Mouse (Mus musculus) MEL (cell line): ENCODE data around the gene Lmntd1. TPM values are rescaled to one million over a fixed set of nuclear protein-coding genes. Genes with fewer than 3 reads are reported as not detected.

Source experiments
- DNase-seq: peaks from one replicate; pipeline ENCODE4 v3.0.0; 2011; ENCODE audit warnings: low read depth, low spot score
- H3K27ac ChIP-seq: 2 replicates; pipeline ENCODE4 v1.5.1; 2012; ENCODE audit warnings: low read depth, mild to moderate bottlenecking, control low read depth, low read length, moderate library complexity; ENCODE audit not compliant: control insufficient read depth
- H3K27me3 ChIP-seq, 2 experiments: fragments of 150-350 bp in 1 of 2; sonication (generic) in 1 of 2; 2 replicates each; pipeline ENCODE4 v1.6.1; 2012; ENCODE audit warnings: low read length in 2 of 2, mild to moderate bottlenecking in 2 of 2, improper control_type of control experiment in 1 of 2, moderate library complexity in 1 of 2; ENCODE audit not compliant: insufficient read depth in 2 of 2, control insufficient read depth in 1 of 2
- H3K36me3 ChIP-seq, 2 experiments: 2 replicates each; pipeline ENCODE4 v1.6.1; 2012 to 2014; ENCODE audit warnings: low read length in 2 of 2, improper control_type of control experiment in 1 of 2, inconsistent platforms in 1 of 2, mild to moderate bottlenecking in 1 of 2; ENCODE audit not compliant: insufficient read depth in 2 of 2, control insufficient read depth in 1 of 2
- H3K4me1 ChIP-seq, 2 experiments: fragments of 150-350 bp in 1 of 2; sonication (generic) in 1 of 2; 2 replicates each; pipeline ENCODE4 v1.6.1; 2012; ENCODE audit warnings: low read length in 2 of 2, improper control_type of control experiment in 1 of 2, mild to moderate bottlenecking in 1 of 2; ENCODE audit not compliant: insufficient read depth in 2 of 2, control insufficient read depth in 1 of 2
- H3K4me3 ChIP-seq, 2 experiments: fragments of 150-350 bp in 1 of 2; sonication (generic) in 1 of 2; 2 replicates each; pipeline ENCODE4 v1.5.1; 2012; ENCODE audit warnings: low read depth in 2 of 2, low read length in 2 of 2, mild to moderate bottlenecking in 2 of 2, moderate library complexity in 2 of 2, control low read depth in 1 of 2, improper control_type of control experiment in 1 of 2; ENCODE audit not compliant: control insufficient read depth in 1 of 2, insufficient read depth in 1 of 2
- H3K79me2 ChIP-seq: 2 replicates; pipeline ENCODE4 v1.6.1; 2012; ENCODE audit warnings: mild to moderate bottlenecking, low read length, moderate library complexity; ENCODE audit not compliant: control insufficient read depth, poor library complexity, insufficient read depth
- H3K9ac ChIP-seq: 2 replicates; pipeline ENCODE4 v1.6.1; 2012; ENCODE audit warnings: low read depth, mild to moderate bottlenecking, control low read depth, low read length, moderate library complexity; ENCODE audit not compliant: control insufficient read depth, poor library complexity, severe bottlenecking
- H3K9me3 ChIP-seq: fragments of 150-350 bp; sonication (generic); replicated peaks from 2 replicates; pipeline ENCODE4 v1.6.1; 2012; ENCODE audit warnings: mild to moderate bottlenecking, low read length, improper control_type of control experiment, moderate library complexity; ENCODE audit not compliant: insufficient read depth
- BHLHE40 ChIP-seq: IDR thresholded peaks from 2 replicates; pipeline ENCODE4 v1.6.1; 2012; ENCODE audit warnings: low read depth, mild to moderate bottlenecking, inconsistent platforms, low read length, improper control_type of control experiment, borderline replicate concordance
- CHD1 ChIP-seq: IDR thresholded peaks from 2 replicates; pipeline ENCODE4 v1.6.1; 2012; ENCODE audit warnings: low read depth, mild to moderate bottlenecking, inconsistent platforms, low read length, improper control_type of control experiment
- CHD2 ChIP-seq: IDR thresholded peaks from 2 replicates; pipeline ENCODE4 v1.6.1; 2011; ENCODE audit warnings: low read length, improper control_type of control experiment
- CTCF ChIP-seq, 3 experiments: IDR thresholded peaks in 2 of 3; conservative IDR thresholded peaks in 1 of 3; 2 replicates each; pipeline ENCODE4 v1.5.1; 2011 to 2012; ENCODE audit warnings: low read length in 3 of 3, low read depth in 2 of 3, mild to moderate bottlenecking in 2 of 3, improper control_type of control experiment in 1 of 3, inconsistent platforms in 1 of 3, mixed read lengths in 1 of 3, moderate library complexity in 1 of 3; ENCODE audit not compliant: control insufficient read depth in 1 of 3, insufficient read depth in 1 of 3, poor library complexity in 1 of 3, severe bottlenecking in 1 of 3
- E2F4 ChIP-seq: IDR thresholded peaks from 2 replicates; pipeline ENCODE4 v1.6.1; 2011; ENCODE audit warnings: low read depth, low read length, improper control_type of control experiment, borderline replicate concordance
- ELF1 ChIP-seq: IDR thresholded peaks from 2 replicates; pipeline ENCODE4 v1.6.1; 2014; ENCODE audit warnings: low read depth, mild to moderate bottlenecking, inconsistent platforms, low read length, improper control_type of control experiment, moderate library complexity
- ETS1 ChIP-seq: IDR thresholded peaks from 2 replicates; pipeline ENCODE4 v1.6.1; 2012; ENCODE audit warnings: low read depth, mild to moderate bottlenecking, inconsistent platforms, low read length, improper control_type of control experiment, moderate library complexity
- GABPA ChIP-seq: IDR thresholded peaks from 2 replicates; pipeline ENCODE4 v1.6.1; 2012; ENCODE audit warnings: low read depth, mild to moderate bottlenecking, inconsistent platforms, low read length, improper control_type of control experiment, moderate library complexity
- GATA1 ChIP-seq: IDR thresholded peaks from 2 replicates; pipeline ENCODE4 v1.6.1; 2011; ENCODE audit warnings: low read depth, low read length, improper control_type of control experiment
- JUND ChIP-seq: IDR thresholded peaks from 2 replicates; pipeline ENCODE4 v1.6.1; 2011; ENCODE audit warnings: low read depth, mild to moderate bottlenecking, improper control_type of control experiment, low read length
- KAT2A ChIP-seq: conservative IDR thresholded peaks from 2 replicates; pipeline ENCODE4 v1.6.1; 2012; ENCODE audit warnings: low read depth, low read length, improper control_type of control experiment, inconsistent platforms
- MEF2A ChIP-seq: IDR thresholded peaks from 2 replicates; pipeline ENCODE4 v1.6.1; 2014; ENCODE audit warnings: low read depth, mild to moderate bottlenecking, inconsistent platforms, low read length, improper control_type of control experiment; ENCODE audit not compliant: poor library complexity, insufficient replicate concordance, severe bottlenecking; ENCODE audit errors: extremely low read depth
- MYB ChIP-seq: IDR thresholded peaks from 2 replicates; pipeline ENCODE4 v1.6.1; 2011; ENCODE audit warnings: mild to moderate bottlenecking, low read depth, low read length, improper control_type of control experiment
- NELFE ChIP-seq: IDR thresholded peaks from 2 replicates; pipeline ENCODE4 v1.6.1; 2011; ENCODE audit warnings: low read depth, low read length, improper control_type of control experiment
- NRF1 ChIP-seq: IDR thresholded peaks from 2 replicates; pipeline ENCODE4 v1.6.1; 2014; ENCODE audit warnings: low read depth, mild to moderate bottlenecking, inconsistent platforms, low read length, improper control_type of control experiment, moderate library complexity; ENCODE audit not compliant: poor library complexity, insufficient read depth, severe bottlenecking
- POLR2AphosphoS2 ChIP-seq: IDR thresholded peaks from 2 replicates; pipeline ENCODE4 v1.6.1; 2011; ENCODE audit warnings: low read length, improper control_type of control experiment
- POLR2AphosphoS5 ChIP-seq: IDR thresholded peaks from 2 replicates; pipeline ENCODE4 v1.6.1; 2012; ENCODE audit warnings: low read depth, borderline replicate concordance, mild to moderate bottlenecking, inconsistent platforms, low read length, moderate library complexity, mixed read lengths
- RAD21 ChIP-seq: IDR thresholded peaks from 2 replicates; pipeline ENCODE4 v1.6.1; 2011; ENCODE audit warnings: mild to moderate bottlenecking, low read depth, low read length, improper control_type of control experiment
- RCOR1 ChIP-seq: IDR thresholded peaks from 2 replicates; pipeline ENCODE4 v1.6.1; 2012; ENCODE audit warnings: low read depth, mild to moderate bottlenecking, inconsistent platforms, low read length, improper control_type of control experiment
- SIN3A ChIP-seq: IDR thresholded peaks from 2 replicates; pipeline ENCODE4 v1.6.1; 2012; ENCODE audit warnings: low read length, improper control_type of control experiment, inconsistent platforms
- TAL1 ChIP-seq: IDR thresholded peaks from 2 replicates; pipeline ENCODE4 v1.6.1; 2012; ENCODE audit warnings: mild to moderate bottlenecking, inconsistent platforms, low read length, moderate library complexity, mixed read lengths
- TCF12 ChIP-seq: IDR thresholded peaks from 2 replicates; pipeline ENCODE4 v1.6.1; 2014; ENCODE audit warnings: low read depth, mild to moderate bottlenecking, inconsistent platforms, low read length, improper control_type of control experiment, moderate library complexity
- UBTF ChIP-seq: IDR thresholded peaks from 2 replicates; pipeline ENCODE4 v1.6.1; 2012; ENCODE audit warnings: low read depth, mild to moderate bottlenecking, inconsistent platforms, low read length, improper control_type of control experiment, moderate library complexity, borderline replicate concordance; ENCODE audit not compliant: insufficient read depth
- USF2 ChIP-seq, 2 experiments: IDR thresholded peaks; 2 replicates each; pipeline ENCODE4 v1.6.1; 2011 to 2012; ENCODE audit warnings: improper control_type of control experiment in 2 of 2, low read length in 2 of 2, borderline replicate concordance in 1 of 2, inconsistent platforms in 1 of 2, low read depth in 1 of 2, mild to moderate bottlenecking in 1 of 2; ENCODE audit not compliant: insufficient read depth in 1 of 2
- ZKSCAN1 ChIP-seq: IDR thresholded peaks from 2 replicates; pipeline ENCODE4 v1.6.1; 2012; ENCODE audit warnings: low read depth, mild to moderate bottlenecking, inconsistent platforms, low read length, improper control_type of control experiment, moderate library complexity
- ZMIZ1 ChIP-seq: IDR thresholded peaks from 2 replicates; pipeline ENCODE4 v1.6.1; 2012; ENCODE audit warnings: low read depth, mild to moderate bottlenecking, inconsistent platforms, low read length, improper control_type of control experiment, moderate library complexity
- ZNF384 ChIP-seq: IDR thresholded peaks from 2 replicates; pipeline ENCODE4 v1.6.1; 2012; ENCODE audit warnings: low read depth, mild to moderate bottlenecking, inconsistent platforms, low read length, improper control_type of control experiment
- polyA plus RNA-seq, 2 experiments: library from polyadenylated mRNA; stranded (reverse) in 1 of 2; unstranded in 1 of 2; fragments of >175 nt in 1 of 2; fragments of >200 nt in 1 of 2; gene quantifications; 2 replicates each; pipeline versions ENCODE4 v1.2.1 to v1.2.4; 2012; ENCODE audit warnings: low replicate concordance in 2 of 2, low read depth in 1 of 2; ENCODE audit not compliant: insufficient read length in 2 of 2, insufficient read depth in 1 of 2, missing spikeins in 1 of 2
- total RNA-seq: library from RNA; depleted of rRNA; stranded (reverse); fragments of 300-350 nt; gene quantifications from 2 replicates; pipeline ENCODE4 v1.2.3, GENCODE M21; 2012

Lmntd1 gene
- total and polyA plus RNA-seq, 3 experiments, result not detected

GRCm38 (mm10) chr6:145573250-145574013, 40.7 kb downstream of the Lmntd1 start:
- Histone ChIP-seq H3K79me2 (no peaks in the 10 kb centered on the region), H3K4me1 (no peaks in the 10 kb centered on the region), H3K36me3 (no peaks in the 10 kb centered on the region), H3K9me3 (no peaks in the 10 kb centered on the region), H3K27ac (no peak overlapping the region), H3K27me3 (no peaks in the 10 kb centered on the region), H3K9ac (no peak overlapping the region), H3K4me3 (no peak overlapping the region)
- no peak for TF ChIP-seq TAL1
- no peak for TF ChIP-seq NRF1
- no peak for TF ChIP-seq KAT2A
- no peak for TF ChIP-seq ETS1
- TF ChIP-seq SIN3A, result no peak
- TF ChIP-seq E2F4, result no peak
- no peak for TF ChIP-seq ELF1
- TF ChIP-seq POLR2AphosphoS5, result no peak
- no peak for TF ChIP-seq CHD2
- TF ChIP-seq RAD21, result no peak
- TF ChIP-seq JUND, result no peak
- no peak for TF ChIP-seq NELFE
- no peak for TF ChIP-seq BHLHE40
- TF ChIP-seq GABPA, result no peak
- no peak for TF ChIP-seq MEF2A
- no peak for TF ChIP-seq POLR2AphosphoS2
- no peak for TF ChIP-seq CTCF (IDR thresholded peaks at IDR 0.05 in 2 of 3, conservative IDR thresholded peaks at IDR 0.05 in 1 of 3; ENCODE audit: control insufficient read depth in 1 of 3, insufficient read depth in 1 of 3, low read depth in 2 of 3, low read length in 3 of 3, poor library complexity in 1 of 3, severe bottlenecking in 1 of 3)
- no peak for DNase-seq

GRCm38 (mm10) chr6:145568701-145569100, 45.4 kb downstream of the Lmntd1 start:
- Histone ChIP-seq H3K9me3 (no peaks in the 10 kb centered on the region), H3K27me3 (no peaks in the 10 kb centered on the region), H3K36me3 (no peaks in the 10 kb centered on the region), H3K4me3 (no peak overlapping the region)
- no peak for TF ChIP-seq RAD21
- TF ChIP-seq JUND, result no peak
- no peak for TF ChIP-seq UBTF
- TF ChIP-seq MYB, result no peak
- no peak for TF ChIP-seq ZNF384
- no peak for TF ChIP-seq CHD1
- TF ChIP-seq RCOR1, result no peak
- TF ChIP-seq ETS1, result no peak
- no peak for TF ChIP-seq ZMIZ1
- TF ChIP-seq POLR2AphosphoS2, result no peak
- TF ChIP-seq TAL1, result no peak
- no peak for TF ChIP-seq NELFE
- TF ChIP-seq USF2 (IDR thresholded peaks at IDR 0.05; ENCODE audit: borderline replicate concordance in 1 of 2, insufficient read depth in 1 of 2, low read depth in 1 of 2, low read length in 2 of 2), result no peak
- TF ChIP-seq GATA1, result no peak
- TF ChIP-seq NRF1, result no peak
- no peak for TF ChIP-seq TCF12
- TF ChIP-seq ZKSCAN1, result no peak
- TF ChIP-seq, all 39 proteins: peak for 0
- H3K27ac ChIP-seq, result no peak overlapping the region
- DNase-seq, result no peak
- no peaks in the 10 kb centered on the region for H3K79me2 ChIP-seq
- no peaks in the 10 kb centered on the region for H3K4me1 ChIP-seq
- no peak overlapping the region for H3K9ac ChIP-seq
